Mouse (Mus musculus) left cerebral cortex, postnatal 4 days (tissue): ENCODE data around the gene Pqlc3. TPM values are rescaled to one million over a fixed set of nuclear protein-coding genes. Genes with fewer than 3 reads are reported as not detected.
"Not testable (repeated sequence)": the region's sequence is repeated elsewhere in the genome, so short reads cannot be mapped to it uniquely, and the experiment has no call there.

Source experiments
- DNase-seq: peaks from one replicate; pipeline ENCODE4 v3.0.0-alpha.2; 2022
- intact Hi-C: fragments of 180-260 bp; cut with DNase I; formaldehyde crosslinking; loops from one replicate; pipeline ENCODE4 v1.15.1; 2025
- total RNA-seq, 2 experiments: library from RNA; stranded (reverse); gene quantifications; 2 replicates each; pipeline ENCODE4 v1.2.3; 2021

Gene Pqlc3
- total RNA-seq = 1 to 10 TPM in 1 of 2 experiments, under 1 TPM in 1; 0.68 to 1.1 TPM

- DNase-seq = peak; percentile 58
- intact Hi-C loops = loop anchor here (10.0 kb wide), 1 partner anchor 275 kb away; no protein-coding TSS in a partner anchor
Measured at GRCm38 (mm10) chr12:16999739-17000497, at the start of gene Pqlc3. TSS of gene Pqlc3 (minus strand) at chr12:17000408.

- DNase-seq = no peak
- intact Hi-C loops = no loop called here
Measured at GRCm38 (mm10) chr12:17049796-17050195, 49.6 kb upstream of the Pqlc3 start.

GRCm38 (mm10) chr12:17048979-17049612 is 48.9 kb upstream of the Pqlc3 start:
- intact Hi-C loops = no loop called here
- peak; percentile 71 for DNase-seq

DNA sequence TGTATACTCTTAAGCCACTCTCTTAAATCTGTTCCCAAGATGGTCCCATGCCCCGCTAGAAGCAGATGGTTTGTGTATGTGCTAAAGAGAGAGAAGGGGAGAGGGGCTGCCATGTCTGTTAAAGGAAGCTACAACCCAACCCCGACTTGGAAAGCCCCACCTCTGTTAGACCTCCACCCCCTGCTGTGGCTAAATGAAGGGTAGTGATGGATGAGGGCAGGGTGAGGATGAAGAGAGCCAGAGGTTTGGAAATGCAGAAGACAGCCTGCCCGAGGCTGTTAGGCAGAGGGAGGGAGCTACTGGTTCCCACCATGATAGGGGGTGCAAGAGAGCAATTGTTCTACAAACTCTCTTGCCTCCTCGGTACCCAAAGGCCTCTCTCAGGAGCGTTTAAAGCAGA is 43.1 kb upstream of the Pqlc3 start:
- DNase-seq = no peak
- intact Hi-C loops = no loop called here

DNA sequence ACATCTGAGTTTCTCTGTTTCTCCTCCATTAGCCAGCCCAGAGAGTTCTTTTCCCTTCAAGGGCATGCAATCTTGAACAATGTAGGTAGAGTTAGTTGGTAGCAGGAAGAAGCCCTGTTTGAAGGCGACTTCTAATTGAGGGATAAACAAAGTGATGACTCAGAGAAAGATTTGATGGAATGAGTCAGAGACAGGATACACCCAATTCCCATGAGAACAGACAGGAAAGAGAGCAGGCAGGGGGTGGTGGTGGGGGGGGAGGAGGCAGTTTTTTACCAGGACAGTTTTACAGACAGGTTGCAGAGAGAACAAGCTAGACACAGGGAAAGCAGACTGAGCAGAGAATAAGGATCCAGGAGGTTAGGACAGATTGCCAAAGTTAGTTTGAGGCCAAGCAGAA is 40.4 kb upstream of the Pqlc3 start:
- intact Hi-C loops = no loop called here
- no peak for DNase-seq

DNA sequence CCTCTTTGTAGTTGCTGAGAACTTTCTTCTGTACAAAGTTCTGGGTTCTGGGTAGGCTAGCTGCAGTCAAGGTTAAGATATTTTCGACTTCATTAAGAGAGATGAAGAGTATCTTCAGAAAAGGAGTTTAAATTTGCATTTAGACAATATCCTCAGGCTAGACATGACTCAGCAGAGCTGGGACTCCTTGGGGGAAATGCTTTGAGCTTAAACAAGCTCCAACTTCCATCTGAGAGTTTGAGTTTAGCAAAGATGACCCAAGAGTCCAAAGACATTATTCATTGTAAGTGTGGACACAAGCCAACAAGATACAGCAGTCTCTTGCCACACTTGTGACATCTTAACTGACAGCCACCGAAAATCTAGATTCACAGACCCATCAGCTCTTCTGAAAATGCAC is 39.2 kb upstream of the Pqlc3 start:
- DNase-seq = no peak
- intact Hi-C loops = no loop called here

DNA sequence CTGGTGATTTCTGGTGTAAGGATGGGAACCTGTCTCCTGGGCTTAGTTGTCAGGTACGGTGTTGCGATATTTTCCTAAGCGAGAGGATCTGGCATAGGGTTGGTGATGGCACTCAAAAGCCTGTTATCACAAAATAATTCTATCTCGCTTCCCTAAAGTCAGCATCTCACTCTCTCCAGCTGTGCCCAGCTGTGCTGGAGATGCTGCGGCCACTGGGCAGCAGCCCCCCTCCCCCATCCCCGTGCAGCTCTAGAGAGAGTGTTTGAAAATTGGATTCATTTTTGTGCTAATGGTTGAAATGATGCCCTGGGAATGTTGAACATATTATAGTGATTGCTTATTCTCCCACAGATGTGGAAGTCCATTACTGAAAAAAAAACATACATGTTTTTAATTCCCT is 38.0 kb upstream of the Pqlc3 start:
- DNase-seq = no peak
- intact Hi-C loops = no loop called here

DNA sequence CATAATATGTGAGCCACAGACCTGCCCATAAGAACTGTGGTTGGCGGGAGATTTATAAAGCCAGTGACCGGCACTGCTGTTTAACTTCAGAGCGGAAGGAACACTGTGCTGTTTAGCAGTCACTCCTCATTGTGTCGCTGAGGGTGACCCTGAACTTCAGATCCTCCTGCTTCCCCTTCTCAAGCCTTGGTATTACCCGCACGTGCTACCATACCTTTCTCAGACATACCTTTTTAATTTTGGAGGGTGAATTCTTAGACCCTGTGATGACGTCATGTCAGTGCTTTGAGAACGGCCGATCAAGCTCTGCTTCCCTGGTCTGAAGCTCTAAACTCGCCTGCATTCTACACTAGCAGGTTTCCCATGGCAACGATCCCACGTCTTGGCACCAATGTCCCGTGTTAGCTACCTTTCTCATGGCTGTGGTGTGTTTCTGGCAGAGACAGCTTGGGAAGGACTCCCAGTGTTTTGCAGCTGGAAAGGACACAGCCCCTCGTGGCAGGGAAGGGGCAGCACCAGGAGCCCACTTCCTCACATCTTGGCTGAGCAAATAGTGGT is 36.9 kb upstream of the Pqlc3 start:
- DNase-seq = no peak
- intact Hi-C loops = no loop called here

- intact Hi-C loops = no loop called here
- DNase-seq = no peak
Measured at GRCm38 (mm10) chr12:17036532-17036931, 36.3 kb upstream of the Pqlc3 start.

DNA sequence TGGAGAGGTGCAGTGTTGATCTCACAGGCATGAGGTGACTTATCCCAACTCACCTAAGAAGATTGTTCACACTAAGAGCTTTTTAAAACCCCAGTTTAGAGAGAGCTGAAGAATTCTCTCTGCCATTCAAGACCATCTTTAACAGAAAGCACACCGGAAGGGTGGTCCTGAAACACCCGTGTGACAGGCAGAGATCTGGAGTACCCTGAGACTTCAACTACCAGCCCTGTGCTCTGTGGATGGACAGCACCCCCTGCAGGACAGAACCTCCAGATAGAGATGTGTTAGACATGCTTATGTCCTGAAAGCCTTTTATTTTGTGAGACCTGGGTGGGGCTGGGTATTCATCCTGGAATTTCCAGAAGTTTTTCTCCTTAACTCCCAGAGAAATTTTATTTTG is 34.9 kb upstream of the Pqlc3 start:
- intact Hi-C loops = loop anchor here (2.0 kb wide), 1 partner anchor 222 kb away; no protein-coding TSS in a partner anchor
- no peak for DNase-seq

GRCm38 (mm10) chr12:17034671-17035070 is 34.5 kb upstream of the Pqlc3 start:
- intact Hi-C loops = loop anchor here (2.0 kb wide), 1 partner anchor 222 kb away; no protein-coding TSS in a partner anchor
- DNase-seq = no peak

- no peak for DNase-seq
- intact Hi-C loops = loop anchor here (2.0 kb wide), 1 partner anchor 143 kb away; the partner anchor contains the start of gene Kcnf1
Measured at GRCm38 (mm10) chr12:17033464-17033841, 33.2 kb upstream of the Pqlc3 start.

DNA sequence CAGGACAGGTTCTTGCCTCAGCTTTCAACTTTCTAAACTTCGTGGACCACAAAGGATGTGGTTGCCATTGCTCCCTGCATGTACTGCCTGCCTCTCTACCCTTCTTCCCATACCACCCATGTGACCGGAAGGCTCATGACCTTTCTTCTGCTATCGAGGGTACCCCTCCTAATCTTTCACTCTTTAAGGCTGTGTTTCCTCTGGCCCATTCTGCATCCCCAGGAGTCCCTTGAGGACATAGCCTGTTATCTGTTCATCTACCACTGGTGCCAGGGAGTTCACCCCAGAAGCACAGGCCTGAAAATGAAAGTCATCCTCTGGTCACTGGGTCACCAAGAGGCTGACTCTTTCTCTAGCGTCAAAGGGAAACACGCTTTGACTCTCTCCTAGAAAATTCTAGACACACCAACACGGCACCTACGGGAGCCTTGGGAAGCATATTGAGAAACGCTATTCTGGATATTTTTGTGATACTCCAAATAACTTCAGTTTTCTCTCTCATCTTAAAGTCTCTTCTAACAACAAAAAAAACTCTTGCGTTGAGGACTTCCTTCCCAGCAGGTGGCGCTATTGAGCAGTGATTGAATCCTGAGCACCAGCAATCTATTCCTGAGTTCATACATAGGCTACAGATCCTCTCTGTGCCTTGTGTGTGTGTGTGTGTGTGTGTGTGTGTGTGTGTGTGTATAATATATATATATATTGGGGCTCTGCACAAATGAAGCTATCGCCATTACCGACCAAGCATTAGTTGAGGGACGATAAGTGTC is 32.7 kb upstream of the Pqlc3 start:
- peak; percentile 88 for DNase-seq
- intact Hi-C loops = loop anchor here (2.0 kb wide), 1 partner anchor 144 kb away; the partner anchor contains the start of gene Kcnf1

DNA sequence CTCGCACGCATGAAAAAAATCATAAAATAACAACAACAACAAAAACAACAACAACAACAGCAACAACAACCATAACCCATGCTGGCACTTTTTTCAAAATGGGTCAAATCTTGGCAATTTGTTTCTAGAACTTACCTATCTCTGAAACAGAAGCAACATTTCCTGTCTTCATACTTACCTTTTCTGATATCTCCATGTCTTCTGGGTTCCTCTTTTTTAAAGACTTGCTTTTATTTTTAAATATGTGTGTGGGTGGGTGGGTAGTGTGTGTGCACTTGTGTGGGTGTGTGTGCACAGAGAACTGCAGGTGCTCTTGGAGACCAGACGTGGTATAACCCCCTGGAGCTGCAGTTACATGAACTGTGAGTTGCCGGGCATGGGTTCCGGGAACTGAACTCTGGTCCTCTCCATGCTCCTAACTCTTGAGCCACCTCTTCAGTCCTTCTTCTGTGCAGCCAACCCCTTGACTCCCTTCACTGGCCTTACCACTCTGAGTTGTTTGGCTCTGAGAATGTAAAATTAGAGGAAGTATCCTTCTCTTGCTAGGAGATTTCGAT is 24.4 kb upstream of the Pqlc3 start:
- intact Hi-C loops = no loop called here
- no peak for DNase-seq

DNA sequence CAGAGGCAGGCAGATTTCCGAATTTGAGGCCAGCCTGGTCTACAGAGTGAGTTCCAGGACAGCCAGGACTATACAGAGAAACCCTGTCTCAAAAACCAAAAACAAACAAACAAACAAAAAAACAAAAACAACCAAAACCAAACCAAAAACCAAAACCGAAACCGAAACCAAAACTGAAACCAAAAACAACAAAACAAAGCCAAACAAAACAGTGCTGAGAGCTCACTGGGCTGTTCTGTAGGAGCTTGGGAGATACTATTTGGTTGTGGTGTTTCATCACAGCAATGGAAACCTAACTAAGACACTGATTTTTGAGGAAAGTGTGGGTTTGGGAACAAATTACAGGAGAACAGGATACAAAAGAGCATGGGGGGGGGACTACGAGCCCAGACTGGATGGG is 21.9 kb upstream of the Pqlc3 start:
- intact Hi-C loops = no loop called here
- DNase-seq = no peak

GRCm38 (mm10) chr12:17021125-17021524 is 20.9 kb upstream of the Pqlc3 start:
- DNase-seq, intact Hi-C loops: not testable (repeated sequence)

DNA sequence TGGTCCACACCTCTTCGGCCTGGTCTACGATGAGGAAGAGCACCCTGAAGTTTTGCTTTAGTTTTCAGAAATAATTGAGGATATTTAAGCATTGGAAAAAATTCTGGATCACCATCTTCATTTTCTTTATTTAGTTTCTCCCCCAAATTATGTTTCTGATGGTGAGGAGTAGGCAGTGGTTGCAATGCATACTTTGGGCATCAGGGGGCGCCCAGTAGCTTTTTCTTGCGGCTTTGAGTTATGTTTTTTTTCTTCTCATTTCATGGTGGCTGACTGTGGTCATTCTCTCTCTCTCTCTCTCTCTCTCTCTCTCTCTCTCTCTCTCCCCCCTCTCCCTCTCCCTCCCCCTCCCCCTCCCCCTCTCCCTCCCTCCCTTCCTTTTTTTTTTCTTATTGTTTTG is 18.3 kb upstream of the Pqlc3 start:
- intact Hi-C loops = no loop called here

GRCm38 (mm10) chr12:17015711-17016110 is 15.5 kb upstream of the Pqlc3 start:
- peak; percentile 17 for DNase-seq
- intact Hi-C loops = no loop called here

More for the DNA sequence above, 18.3 kb upstream of the Pqlc3 start:
- peak; percentile 68 for DNase-seq

GRCm38 (mm10) chr12:17012067-17012899 is 12.1 kb upstream of the Pqlc3 start:
- DNase-seq = no peak
- intact Hi-C loops = no loop called here
